Mouse (Mus musculus) spleen, adult 12 weeks (tissue): ENCODE data around the gene Gfod1.
A peak's percentile ranks its signal among the peaks of the same experiment; 100 is the strongest.

Source experiments
- DNase-seq: peaks from one replicate; pipeline ENCODE4 v3.0.0; 2022; ENCODE audit warnings: low spot score

Gene Gfod1

GRCm38 (mm10) chr13:43262114-43262739 is 41.7 kb downstream of the Gfod1 start:
- no peak for DNase-seq

GRCm38 (mm10) chr13:43261287-43261686 is 42.7 kb downstream of the Gfod1 start:
- DNase-seq: peak; percentile 12

- no peak for DNase-seq
These were observed 43.2 kb downstream of the Gfod1 start for GRCm38 (mm10) chr13:43260731-43261130.

- no peak for DNase-seq
These were observed 47.5 kb downstream of the Gfod1 start for GRCm38 (mm10) chr13:43256447-43256846.

- DNase-seq: no peak
These were observed 50.4 kb downstream of the Gfod1 start for GRCm38 (mm10) chr13:43253526-43253925.

- no peak for DNase-seq
These were observed 51.7 kb downstream of the Gfod1 start for GRCm38 (mm10) chr13:43252105-43252790.

- no peak for DNase-seq
These were observed 52.6 kb downstream of the Gfod1 start for GRCm38 (mm10) chr13:43251391-43251790.

- peak; percentile 16 for DNase-seq
These were observed 53.3 kb downstream of the Gfod1 start for GRCm38 (mm10) chr13:43250653-43251052.

- no peak for DNase-seq
These were observed 53.9 kb downstream of the Gfod1 start for GRCm38 (mm10) chr13:43250106-43250505.

- no peak for DNase-seq
These were observed 55.6 kb downstream of the Gfod1 start for GRCm38 (mm10) chr13:43248381-43248780.

GRCm38 (mm10) chr13:43246876-43247275 is 57.1 kb downstream of the Gfod1 start:
- DNase-seq: no peak

GRCm38 (mm10) chr13:43243793-43244192 is 60.2 kb downstream of the Gfod1 start:
- DNase-seq: no peak

- no peak for DNase-seq
These were observed 60.7 kb downstream of the Gfod1 start for GRCm38 (mm10) chr13:43243240-43243639.

GRCm38 (mm10) chr13:43241750-43242149 is 62.2 kb downstream of the Gfod1 start:
- no peak for DNase-seq

GRCm38 (mm10) chr13:43241069-43241468 is 62.9 kb downstream of the Gfod1 start:
- no peak for DNase-seq

GRCm38 (mm10) chr13:43239790-43240216 is 64.2 kb downstream of the Gfod1 start:
- DNase-seq: no peak

- no peak for DNase-seq
These were observed 67.3 kb downstream of the Gfod1 start for GRCm38 (mm10) chr13:43236630-43237029.

GRCm38 (mm10) chr13:43235982-43236381 is 68.0 kb downstream of the Gfod1 start:
- DNase-seq: no peak

GRCm38 (mm10) chr13:43235586-43235910 is 68.4 kb downstream of the Gfod1 start:
- no peak for DNase-seq

- DNase-seq: no peak
These were observed 68.9 kb downstream of the Gfod1 start for GRCm38 (mm10) chr13:43234869-43235585.

- DNase-seq: no peak
These were observed 70.6 kb downstream of the Gfod1 start for GRCm38 (mm10) chr13:43233331-43233730.

- no peak for DNase-seq
These were observed 71.8 kb downstream of the Gfod1 start for GRCm38 (mm10) chr13:43231965-43232860.
